Comparison of ENCODE assay signal across 13 mouse cellular contexts in genomic region chr3:85928140-85928611, GRCm38 (mm10). TPM values are rescaled to one million over a fixed set of nuclear protein-coding genes. Genes with fewer than 3 reads are reported as not detected.
DNase-seq lines count a peak whose midpoint lies in the region; ATAC-seq and TF ChIP-seq lines count a peak whose summit lies in the region.
"Had no signal": no experiment of that assay in that cellular context is flagged by ENCODE, and none has a peak within 500 bp of the region (broad histone marks: within the 10 kb centered on the region; RNA-seq: fewer than 3 reads in every experiment).

No protein-coding gene starts in this region.

- no peaks in the 10 kb centered on the region for H3K9me3 ChIP-seq in forebrain, postnatal 0 days (ENCODE audit: low read length)
- H3K9me3 ChIP-seq in forebrain, embryonic 12.5 days, result no peaks in the 10 kb centered on the region
- H3K9me3 ChIP-seq in hindbrain, embryonic 16.5 days (ENCODE audit: control insufficient read depth, low read length), result no peaks in the 10 kb centered on the region
- H3K9me3 ChIP-seq: embryonic facial prominence, embryonic 12.5 days; intestine, embryonic 15.5 days had no signal

- no peak overlapping the region for H3K4me3 ChIP-seq in forebrain, postnatal 0 days (ENCODE audit: low read depth, low read length)
- H3K4me3 ChIP-seq in forebrain, embryonic 12.5 days (replicated peaks), result no peak overlapping the region
- no peak overlapping the region for H3K4me3 ChIP-seq in hindbrain, embryonic 16.5 days (ENCODE audit: low read length)
- H3K4me3 ChIP-seq: embryonic facial prominence, embryonic 12.5 days; intestine, embryonic 15.5 days had no signal

- no peak overlapping the region for H3K4me2 ChIP-seq in forebrain, postnatal 0 days (ENCODE audit: low read depth)
- H3K4me2 ChIP-seq in forebrain, embryonic 12.5 days, result no peak overlapping the region
- no peak overlapping the region for H3K4me2 ChIP-seq in hindbrain, embryonic 16.5 days (ENCODE audit: low read length)
- H3K4me2 ChIP-seq: embryonic facial prominence, embryonic 12.5 days; intestine, embryonic 15.5 days; liver, embryonic 11.5 days had no signal

- TF ChIP-seq CTCF in forebrain, postnatal 0 days (IDR thresholded peaks at IDR 0.05; ENCODE audit: low read depth), result no peak

- no peaks in the 10 kb centered on the region for H3K27me3 ChIP-seq in forebrain, postnatal 0 days (ENCODE audit: insufficient read depth, low read length)
- H3K27me3 ChIP-seq in forebrain, embryonic 12.5 days, result no peaks in the 10 kb centered on the region
- no peaks in the 10 kb centered on the region for H3K27me3 ChIP-seq in hindbrain, embryonic 16.5 days (replicated peaks; ENCODE audit: control insufficient read depth, insufficient read depth, low read length)
- H3K27me3 ChIP-seq: CH12.LX; embryonic facial prominence, embryonic 12.5 days; intestine, embryonic 15.5 days had no signal

- WGBS in forebrain, postnatal 0 days, result 54% methylated on average over 5 of the region's 5 CpGs
- 82% methylated on average over 5 of the region's 5 CpGs for WGBS in forebrain, embryonic 12.5 days
- WGBS in hindbrain, embryonic 16.5 days, result 63% methylated on average over 5 of the region's 5 CpGs

- peak; percentile 14 for DNase-seq in forebrain, postnatal 0 days
- DNase-seq in retina, postnatal 1 day, result peak; percentile 9
- no peak for DNase-seq in retina, embryonic 14.5 days (ENCODE audit: low spot score)
- DNase-seq in telencephalon, adult 2 months (ENCODE audit: low read depth, low spot score), result peak; percentile 76
- DNase-seq in embryo, embryonic 10 days (ENCODE audit: low spot score), result no peak
- no peak for DNase-seq in adrenal gland, postnatal 25 days
- DNase-seq: adrenal gland, adult 2 months had no signal

- H3K9ac ChIP-seq in forebrain, postnatal 0 days, result no peak overlapping the region
- no peak overlapping the region for H3K9ac ChIP-seq in forebrain, embryonic 12.5 days
- H3K9ac ChIP-seq in hindbrain, embryonic 16.5 days (ENCODE audit: low read depth, low read length), result no peak overlapping the region
- H3K9ac ChIP-seq: embryonic facial prominence, embryonic 12.5 days; intestine, embryonic 15.5 days had no signal

- H3K27ac ChIP-seq in forebrain, postnatal 0 days (ENCODE audit: low read depth, low read length), result no peak overlapping the region
- H3K27ac ChIP-seq in forebrain, embryonic 12.5 days, result no peak overlapping the region
- no peak overlapping the region for H3K27ac ChIP-seq in hindbrain, embryonic 16.5 days (ENCODE audit: low read depth, low read length)
- H3K27ac ChIP-seq: embryonic facial prominence, embryonic 12.5 days; intestine, embryonic 15.5 days had no signal

- ATAC-seq in forebrain, postnatal 0 days, result peak; percentile 77
- no peak for ATAC-seq in forebrain, embryonic 12.5 days (ENCODE audit: low FRiP score)
- ATAC-seq in hindbrain, embryonic 16.5 days, result peak; percentile 92
- ATAC-seq: intestine, embryonic 15.5 days had no signal

- H3K4me1 ChIP-seq in forebrain, postnatal 0 days (ENCODE audit: insufficient read depth), result no peaks in the 10 kb centered on the region
- H3K4me1 ChIP-seq in forebrain, embryonic 12.5 days, result no peaks in the 10 kb centered on the region; the same call in 1 of the 2 replicates
- no peaks in the 10 kb centered on the region; the same call in 1 of the 2 replicates for H3K4me1 ChIP-seq in hindbrain, embryonic 16.5 days (ENCODE audit: control insufficient read depth, insufficient read depth, low read depth, low read length)
- H3K4me1 ChIP-seq: intestine, embryonic 15.5 days had no signal

- H3K36me3 ChIP-seq in forebrain, postnatal 0 days (ENCODE audit: insufficient read depth), result no peaks in the 10 kb centered on the region
- no peaks in the 10 kb centered on the region for H3K36me3 ChIP-seq in forebrain, embryonic 12.5 days (replicated peaks)
- H3K36me3 ChIP-seq in hindbrain, embryonic 16.5 days (ENCODE audit: control insufficient read depth, insufficient read depth, low read length), result no peaks in the 10 kb centered on the region
- H3K36me3 ChIP-seq: embryonic facial prominence, embryonic 12.5 days; intestine, embryonic 15.5 days had no signal

RNA-seq across cellular contexts. Expression of gene Gm37240, which starts 40.9 kb away (rescaled TPM):
- total RNA-seq in forebrain, postnatal 0 days (2014; rRNA removed), result 0.67 and 2.8 TPM in 2 replicates
- 0.34 and 1.2 TPM in 2 replicates for polyA plus RNA-seq in forebrain, postnatal 0 days (2015; fragmentation: Nextera tagmentation; extraction: Ambion mirVana)
- 0.57 and 1.2 TPM in 2 replicates for polyA plus RNA-seq in forebrain, embryonic 12.5 days (2016; fragmentation: Nextera tagmentation; extraction: Ambion mirVana)
- polyA plus RNA-seq in hindbrain, embryonic 16.5 days (2015; fragmentation: Nextera tagmentation; extraction: Ambion mirVana), result 0.93 and 1.5 TPM in 2 replicates
- 4.4 and 10.8 TPM in 2 replicates for total RNA-seq in adrenal gland, postnatal 25 days (2021)

RNA-seq across cellular contexts. Expression of gene Glt28d2, which starts 40.9 kb away (rescaled TPM):
- 1.1 and 1.6 TPM in 2 replicates for total RNA-seq in forebrain, postnatal 0 days (2014; rRNA removed)
- polyA plus RNA-seq in forebrain, postnatal 0 days (2015; fragmentation: Nextera tagmentation; extraction: Ambion mirVana), result 1.1 and 1.2 TPM in 2 replicates
- 0.13 and 0.20 TPM in 2 replicates for polyA plus RNA-seq in forebrain, embryonic 12.5 days (2016; fragmentation: Nextera tagmentation; extraction: Ambion mirVana)
- 0.15 and 0.42 TPM in 2 replicates for polyA plus RNA-seq in hindbrain, embryonic 16.5 days (2015; fragmentation: Nextera tagmentation; extraction: Ambion mirVana)
- 1.7 and 2.9 TPM in 2 replicates for total RNA-seq in adrenal gland, postnatal 25 days (2021)

RNA-seq across cellular contexts. Expression of gene Sh3d19, which starts 42.7 kb away (rescaled TPM):
- 25.1 and 33.4 TPM in 2 replicates for total RNA-seq in forebrain, postnatal 0 days (2014; rRNA removed)
- polyA plus RNA-seq in forebrain, postnatal 0 days (2015; fragmentation: Nextera tagmentation; extraction: Ambion mirVana), result 9.9 and 14.3 TPM in 2 replicates
- polyA plus RNA-seq in forebrain, embryonic 12.5 days (2016; fragmentation: Nextera tagmentation; extraction: Ambion mirVana), result 8.7 and 9.1 TPM in 2 replicates
- 14.0 and 15.5 TPM in 2 replicates for polyA plus RNA-seq in hindbrain, embryonic 16.5 days (2015; fragmentation: Nextera tagmentation; extraction: Ambion mirVana)
- 19.9 and 21.2 TPM in 2 replicates for total RNA-seq in adrenal gland, postnatal 25 days (2021)

Comparison
In these comparisons a context has a peak if more than half of its experiments do, and no peak if none do; other contexts are left out.
1. DNase-seq: peak in forebrain, postnatal 0 days (single experiment), retina, postnatal 1 day (single experiment) and telencephalon, adult 2 months (single experiment); none in retina, embryonic 14.5 days (single experiment), embryo, embryonic 10 days (single experiment) and adrenal gland, postnatal 25 days (single experiment).